Mouse (Mus musculus) CD4-positive, CD25-positive, alpha-beta regulatory T cell, adult 2 months (primary cell): ENCODE measurements around the gene E2f8.

Experiments
- DNase-seq: peaks from one replicate; pipeline ENCODE4 v3.0.0-alpha.2; 2012; ENCODE audit warnings: low read depth, low spot score

The E2f8 gene

DNA sequence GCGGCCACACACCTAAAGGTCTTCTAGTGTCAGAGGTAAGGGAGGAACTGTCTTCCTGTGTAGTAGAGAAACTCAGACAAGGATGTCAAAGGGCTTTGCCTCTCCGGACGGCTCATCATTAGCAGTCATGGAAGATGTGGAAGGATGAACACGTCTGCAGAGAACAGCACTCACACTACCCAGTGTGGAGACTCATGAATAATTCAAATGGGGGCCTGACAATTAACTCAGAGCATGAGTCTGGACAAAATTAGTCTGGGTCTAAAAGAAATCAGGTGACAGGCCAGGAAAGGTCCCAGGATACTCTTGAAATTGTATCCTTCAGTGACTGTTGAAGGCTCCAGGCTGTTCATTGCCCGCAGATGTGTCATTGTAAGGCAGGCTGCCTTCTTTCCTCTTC lies 9.6 kb upstream of the E2f8 start:
- DNase-seq = no peak

DNA sequence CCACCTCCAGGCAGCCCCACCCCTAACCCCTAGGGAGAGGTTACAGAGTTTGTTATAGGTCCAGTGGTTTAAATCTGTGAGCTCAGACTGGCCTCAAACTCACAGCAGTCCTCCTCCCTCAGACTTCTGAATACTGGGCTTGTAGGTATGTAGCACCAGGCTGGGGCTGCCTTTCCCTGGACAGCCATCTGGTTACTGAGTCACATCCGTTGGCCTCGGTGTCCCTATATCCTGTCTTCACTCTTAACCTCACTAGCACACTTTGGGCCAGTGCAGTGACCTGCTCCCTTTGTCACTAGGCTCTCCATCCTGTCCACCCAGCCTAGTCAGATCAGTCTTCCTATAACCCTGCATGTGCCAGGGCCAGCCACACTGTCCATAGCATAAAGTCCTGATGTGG lies 7.4 kb upstream of the E2f8 start:
- DNase-seq = no peak

DNA sequence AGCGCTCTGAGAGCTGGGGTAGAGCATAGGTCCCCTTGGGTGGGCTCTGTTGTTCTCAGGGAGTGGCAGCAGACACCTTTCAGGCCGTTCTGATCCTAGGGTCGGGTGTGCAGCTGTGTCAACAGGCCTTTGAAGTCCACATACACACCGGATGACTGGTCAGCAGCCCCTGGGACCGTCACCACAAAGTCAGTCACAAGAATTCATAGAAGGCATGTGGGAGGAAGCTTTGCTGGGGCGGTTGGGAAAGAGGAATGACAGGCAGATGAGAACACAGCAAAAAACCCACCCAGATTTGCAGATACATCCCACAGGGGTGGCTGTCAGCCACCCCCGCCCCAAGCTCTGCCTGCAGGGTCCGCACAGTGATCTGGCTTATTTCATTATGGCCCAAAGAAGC lies 6.6 kb upstream of the E2f8 start:
- DNase-seq = no peak

DNA sequence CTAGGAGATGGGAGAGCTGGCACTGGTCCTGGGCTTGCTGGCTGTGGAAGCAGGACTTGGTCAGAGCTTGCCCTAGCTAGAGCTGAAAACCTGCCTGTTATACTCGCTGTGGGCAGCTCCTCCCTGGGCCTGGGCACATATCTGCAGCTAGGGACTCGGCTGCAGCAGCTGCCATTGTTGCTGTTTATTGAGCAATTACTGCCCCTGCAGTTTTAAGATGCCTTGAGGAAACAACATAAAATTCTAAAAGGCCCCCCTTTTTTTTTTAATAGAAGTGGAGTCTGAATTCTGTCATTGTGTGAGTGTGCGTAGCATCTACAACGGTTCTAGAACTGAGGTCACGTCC lies 2.8 kb upstream of the E2f8 start:
- DNase-seq = no peak

DNA sequence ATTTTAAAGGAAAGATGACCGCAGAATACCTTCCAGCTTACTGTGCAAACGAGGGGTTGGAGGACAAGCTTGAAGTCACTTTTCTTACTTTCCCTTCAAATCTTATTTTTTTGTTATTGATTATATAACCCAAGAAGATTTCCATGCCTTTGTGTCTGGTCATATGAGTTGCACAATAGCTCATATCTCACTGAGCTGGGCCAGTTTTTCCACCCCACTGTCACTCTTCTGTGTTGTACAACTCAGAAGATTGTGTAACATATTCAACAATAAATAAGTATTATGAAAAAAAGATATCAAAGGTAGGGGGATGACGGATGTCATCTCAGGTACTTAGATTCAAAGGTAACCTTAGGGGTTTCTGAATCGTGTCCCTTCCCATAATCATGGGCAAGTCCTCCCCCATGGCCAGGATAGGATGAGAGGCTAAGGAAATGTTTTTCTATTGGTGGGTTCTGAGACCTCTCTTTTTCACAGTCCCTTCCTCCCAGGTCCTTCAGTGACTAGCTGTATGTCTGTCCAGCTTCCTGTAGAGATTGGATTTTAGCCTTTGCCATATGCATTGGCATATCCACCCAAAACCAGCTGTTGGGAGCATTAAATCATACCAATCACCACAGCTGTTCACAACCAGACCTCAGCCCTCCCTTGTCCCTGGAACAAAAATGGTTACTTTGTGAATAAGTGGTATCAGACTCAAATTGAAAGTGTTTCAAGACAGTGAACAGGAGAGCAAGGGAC lies 2.3 kb upstream of the E2f8 start:
- no peak for DNase-seq

DNA sequence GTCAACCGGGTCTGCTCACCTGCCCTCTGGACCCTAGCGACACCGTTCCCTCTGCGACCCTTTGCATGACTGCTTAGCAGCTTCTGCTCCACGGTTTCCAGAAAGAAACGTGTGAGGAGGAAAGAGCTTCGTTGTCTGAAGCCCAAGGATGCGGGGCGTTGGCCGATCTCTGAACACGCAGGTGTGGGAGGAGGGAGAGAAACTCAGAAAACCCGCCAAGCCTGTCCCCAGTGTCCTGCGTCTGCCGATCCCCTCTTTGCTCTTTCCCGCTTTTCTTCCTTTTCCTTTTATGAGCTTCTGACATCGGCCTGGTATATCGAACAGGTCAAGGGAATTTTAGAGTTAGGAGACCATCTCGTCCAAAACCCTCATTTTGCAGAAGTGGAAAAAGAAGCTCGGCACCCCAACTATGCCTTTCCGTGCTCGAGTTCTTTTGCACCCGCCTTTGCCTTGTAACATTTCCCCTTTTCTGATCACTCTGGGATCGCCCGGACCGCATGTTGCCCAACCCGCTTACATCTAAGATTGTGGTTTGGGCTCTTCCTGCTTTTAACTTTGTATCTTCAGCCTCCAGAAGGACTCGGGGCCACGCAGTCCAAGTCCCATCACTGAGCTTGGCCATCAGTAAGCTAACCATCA lies 694 bp upstream of the E2f8 start:
- peak; percentile 27 for DNase-seq

DNA sequence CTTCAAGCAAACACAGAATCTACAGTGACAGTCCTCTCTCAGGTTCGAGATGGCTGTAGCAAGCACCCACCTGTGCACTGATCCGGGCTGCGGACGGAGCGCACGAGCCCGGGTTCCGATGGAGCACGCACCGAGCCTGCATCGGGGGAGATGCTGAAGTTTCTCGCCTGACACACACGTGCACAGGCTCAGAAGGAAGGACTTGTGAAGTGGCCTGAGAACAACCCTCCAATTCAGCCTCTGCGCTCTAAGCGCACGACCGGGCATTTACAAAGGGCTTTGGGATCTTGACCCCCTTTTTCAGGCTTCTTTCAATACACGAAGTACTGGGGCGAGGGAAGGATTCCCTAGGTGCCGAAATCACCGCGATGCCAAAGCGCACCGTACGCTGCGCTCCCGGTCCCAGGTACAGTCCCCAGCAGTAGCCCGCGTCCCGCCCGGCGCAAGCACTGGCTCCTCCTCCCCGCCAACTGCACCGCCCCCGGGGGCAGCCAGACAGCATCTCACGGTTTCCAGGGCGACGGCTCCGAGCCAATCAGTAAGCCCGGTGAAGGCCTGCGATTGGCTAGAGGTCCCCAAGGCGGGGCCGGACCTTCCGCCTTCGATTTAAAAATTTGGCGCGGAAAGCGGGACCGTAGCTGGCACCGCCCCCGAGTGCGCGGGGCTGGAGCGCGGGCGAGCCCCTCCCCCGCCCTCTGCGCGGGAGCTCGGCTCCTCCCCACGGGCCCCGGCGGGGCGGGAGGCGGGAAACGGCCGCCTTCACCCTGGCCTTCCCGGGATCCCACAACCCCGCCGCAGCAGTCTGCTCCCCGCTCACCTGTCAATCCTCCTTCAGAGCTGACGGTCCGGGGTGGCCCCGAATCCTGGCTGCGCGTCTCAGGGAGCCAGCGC lies 560 bp downstream of the E2f8 start:
- DNase-seq = peak; percentile 97

DNA sequence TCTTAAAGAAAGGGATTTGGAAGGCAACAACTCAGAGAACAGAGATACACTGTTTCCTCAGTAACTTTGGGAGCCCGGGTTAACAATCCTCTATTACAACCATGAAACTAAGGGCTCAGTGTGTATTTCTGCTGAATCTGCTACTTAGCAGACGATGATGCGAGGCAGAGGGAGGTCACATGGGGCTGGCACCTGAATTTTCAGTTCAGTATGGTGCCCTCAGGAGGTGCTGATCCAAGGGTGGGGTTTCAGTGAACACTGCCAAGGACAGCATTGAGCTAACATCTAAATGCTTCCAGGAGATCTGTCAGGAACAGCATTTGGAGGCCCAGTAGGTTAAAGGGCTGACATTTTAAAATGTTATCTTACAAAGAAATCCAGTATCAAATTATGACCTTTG lies 1.8 kb downstream of the E2f8 start:
- no peak for DNase-seq

DNA sequence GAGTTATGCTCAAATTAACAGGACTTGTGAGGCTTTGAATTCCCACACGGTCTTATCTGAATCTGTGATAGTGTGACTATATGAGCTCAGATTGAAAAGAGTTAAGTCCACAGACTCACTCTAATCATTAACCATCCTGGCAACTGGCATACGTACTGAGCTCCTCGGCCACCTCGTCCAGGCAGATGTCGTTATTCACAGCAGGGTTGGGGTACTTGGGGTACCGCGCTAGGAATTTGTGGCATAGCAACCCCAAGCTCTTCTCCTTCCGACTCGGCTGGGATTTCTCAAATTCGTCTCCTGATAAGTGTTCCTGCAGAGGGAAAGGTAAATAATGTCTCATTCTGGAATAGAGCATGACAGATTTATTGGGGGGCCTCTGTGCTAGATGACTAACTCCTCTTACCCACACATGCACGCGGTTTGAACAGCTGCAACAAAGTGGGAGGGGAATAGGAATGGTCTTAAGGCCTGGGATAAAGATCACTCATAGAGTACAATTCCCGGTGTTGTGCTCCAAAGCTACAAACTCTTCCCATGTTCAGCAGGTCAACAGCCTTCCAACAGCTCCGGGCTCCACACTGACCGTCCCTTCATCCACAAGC lies 3.5 kb downstream of the E2f8 start:
- DNase-seq = no peak

DNA sequence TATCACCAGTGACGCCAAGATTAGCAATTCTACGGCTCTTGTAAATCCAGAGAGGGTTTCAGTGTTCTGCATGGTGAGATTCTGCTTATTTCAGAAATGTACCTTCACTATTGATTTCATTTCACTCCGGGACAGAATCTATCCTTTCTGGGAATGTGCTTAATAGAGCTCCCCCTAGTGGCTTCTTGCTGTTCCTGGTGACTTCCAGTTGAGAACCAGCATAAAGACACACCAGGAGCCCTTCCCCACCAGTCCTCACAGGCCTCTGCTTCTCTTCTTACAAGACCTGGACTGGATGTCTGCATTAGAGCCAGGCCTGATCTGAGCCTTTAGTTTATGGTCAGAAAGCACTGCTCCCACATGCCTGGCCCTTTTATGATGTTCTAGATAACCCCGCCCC lies 4.9 kb downstream of the E2f8 start:
- peak; percentile 75 for DNase-seq

DNA sequence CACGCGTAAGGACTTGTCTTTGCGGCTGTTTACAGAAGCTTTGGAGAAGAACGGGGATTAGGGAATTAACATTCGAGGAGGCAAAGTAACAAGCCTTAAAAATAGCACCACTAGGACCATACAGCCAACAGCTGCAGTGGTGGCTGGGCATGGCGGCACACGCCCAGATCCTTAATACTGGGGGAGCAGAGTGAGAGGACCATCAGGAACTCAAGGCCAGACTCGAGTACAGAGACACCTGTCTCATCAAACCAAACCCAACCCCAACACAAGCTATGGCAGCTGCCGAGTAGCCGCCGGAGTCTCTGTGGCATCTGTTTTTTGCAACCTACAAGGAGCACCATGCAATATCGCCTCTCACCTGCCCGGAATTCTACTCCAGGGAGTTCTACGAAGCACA lies 6.3 kb downstream of the E2f8 start:
- DNase-seq = no peak

DNA sequence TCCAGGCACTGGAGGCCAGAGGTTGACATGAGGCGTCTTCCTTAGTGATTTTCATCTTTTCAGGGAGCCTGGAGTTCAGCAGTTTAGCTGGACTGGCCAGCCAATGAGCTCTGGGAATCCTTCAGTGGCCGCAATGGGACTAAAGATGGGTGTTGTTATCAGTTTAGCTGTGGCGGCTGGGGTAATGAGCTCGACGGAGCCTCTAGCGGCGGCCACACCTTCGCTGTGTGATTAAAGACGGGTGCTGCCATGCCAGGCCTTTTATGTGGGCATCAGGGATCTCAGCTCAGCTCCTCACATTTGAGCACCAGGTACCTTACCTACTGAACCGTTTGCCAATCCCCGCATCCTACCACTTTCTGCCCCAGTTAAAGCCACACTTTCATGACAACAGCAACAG lies 10.1 kb downstream of the E2f8 start:
- DNase-seq = no peak

DNA sequence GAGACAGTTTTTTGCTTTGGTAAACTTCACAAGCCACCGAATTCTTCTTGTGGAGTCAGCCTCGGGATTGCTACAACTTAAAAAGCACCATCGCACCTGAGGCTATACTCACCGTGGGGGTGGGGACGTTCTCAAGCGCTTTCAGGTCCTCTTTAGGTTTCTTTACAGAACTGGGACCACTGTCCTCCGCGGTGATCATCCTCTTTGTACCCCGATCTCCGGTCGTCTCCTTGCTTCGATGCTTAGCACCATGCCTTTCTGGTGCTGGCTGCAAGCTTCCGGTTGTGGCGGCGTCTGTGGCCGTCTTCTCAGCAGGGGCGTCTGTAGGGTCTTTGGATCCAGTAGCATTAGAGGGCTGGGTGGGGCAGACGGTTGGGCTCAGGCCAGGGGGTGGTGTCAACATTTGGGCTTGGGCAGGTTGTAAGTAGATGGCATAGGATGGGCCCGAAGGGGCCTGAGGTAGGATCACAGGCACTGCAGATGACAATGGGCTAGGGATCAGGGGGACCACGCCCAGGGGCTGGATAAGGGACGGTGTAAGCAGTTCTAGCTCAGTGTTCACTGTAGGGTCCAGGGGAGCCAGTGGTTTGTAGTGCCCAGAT lies 10.7 kb downstream of the E2f8 start:
- DNase-seq = no peak

DNA sequence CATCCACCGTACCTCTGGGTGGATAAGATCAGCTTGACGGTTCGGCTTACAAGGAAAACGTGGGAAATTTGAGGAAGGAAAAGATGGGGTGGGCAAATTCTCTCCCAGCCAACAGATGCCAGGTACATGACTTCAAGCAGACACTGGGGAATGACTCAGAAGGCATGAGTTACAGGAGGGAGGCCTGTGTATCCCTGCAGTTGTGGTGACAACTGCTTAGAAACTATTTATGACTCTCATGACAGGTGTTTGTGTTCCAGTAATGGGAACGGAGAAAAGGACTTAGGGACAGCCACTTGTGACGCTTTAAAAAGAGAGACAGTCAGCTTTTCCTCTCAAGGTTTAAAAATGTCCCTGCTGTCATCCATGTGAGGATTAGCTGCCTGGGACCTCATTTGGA lies 11.3 kb downstream of the E2f8 start:
- DNase-seq = no peak

DNA sequence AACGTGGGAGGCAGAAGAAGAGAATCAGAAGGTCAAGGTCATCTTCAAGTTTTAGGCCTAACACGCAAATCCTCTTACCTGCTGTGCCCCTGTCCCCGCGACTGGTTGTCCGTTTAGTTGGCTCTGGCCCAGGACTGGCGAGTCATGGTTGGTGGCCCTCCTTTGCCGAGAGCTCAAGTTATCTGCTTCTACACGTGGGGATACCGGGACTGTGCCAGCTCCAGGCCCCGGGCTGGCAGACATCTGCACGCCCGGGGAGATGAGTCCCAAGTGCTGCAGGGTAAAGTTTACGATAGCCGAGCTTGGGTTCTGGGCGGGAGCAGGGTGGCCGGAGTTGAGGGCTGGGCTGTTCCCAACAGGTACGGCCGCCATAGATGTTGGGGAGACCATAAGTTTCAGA lies 13.8 kb downstream of the E2f8 start:
- DNase-seq = no peak

DNA sequence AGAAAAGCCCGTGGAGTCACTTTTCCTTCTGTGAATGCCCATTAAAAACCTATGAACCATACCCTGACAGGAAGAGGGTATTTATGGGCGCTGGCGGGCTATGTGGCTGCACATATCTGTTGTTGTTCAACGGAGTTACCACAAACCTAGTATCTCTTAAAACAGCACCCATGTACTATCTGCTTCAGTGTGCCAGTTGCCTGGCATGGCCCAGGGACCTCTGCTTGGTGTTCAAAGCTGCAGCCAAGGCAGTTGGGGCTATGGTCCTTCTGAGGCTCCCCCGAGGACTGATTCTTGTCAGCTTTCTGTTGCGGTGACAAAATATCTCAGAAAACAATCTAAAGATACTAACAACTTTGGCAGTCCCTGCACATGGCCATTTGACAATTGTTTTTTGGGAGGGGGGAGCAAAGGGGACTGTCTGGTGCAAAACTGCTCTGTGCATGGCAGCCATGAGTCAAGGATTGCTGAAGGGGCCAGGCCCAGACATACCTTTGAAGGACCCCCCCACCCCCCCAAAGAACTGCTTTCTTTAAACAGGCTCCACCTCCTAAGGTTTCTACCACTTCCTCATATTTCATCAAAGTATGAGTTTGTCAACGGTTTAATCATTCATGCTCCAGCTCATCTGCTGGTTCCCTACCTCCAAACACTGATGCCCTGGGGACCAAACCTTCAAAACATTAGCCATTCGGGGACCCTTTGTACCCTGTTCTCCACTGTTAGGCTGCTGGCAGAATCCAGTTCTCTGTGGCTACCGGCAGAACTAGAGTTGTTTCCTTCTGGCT lies 16.5 kb downstream of the E2f8 start:
- no peak for DNase-seq

DNA sequence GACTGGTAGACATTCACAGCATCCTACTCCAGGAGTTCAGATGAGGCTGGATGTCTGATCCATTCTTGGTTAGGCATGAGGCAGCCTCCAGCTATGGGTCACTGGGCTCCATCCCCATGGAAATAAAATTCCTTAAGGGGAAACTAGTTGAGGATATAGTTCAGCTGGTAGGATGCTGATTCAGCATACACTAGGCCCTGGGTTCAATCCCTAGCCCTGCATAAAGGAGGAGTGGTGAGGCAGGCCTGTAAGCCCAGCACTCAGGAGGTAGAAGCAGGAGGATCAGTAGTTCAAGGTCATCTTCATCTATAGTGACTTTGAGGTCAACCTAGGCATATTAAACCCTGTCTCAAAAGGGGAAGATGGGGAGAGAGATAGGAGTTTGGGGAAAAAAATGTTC lies 17.2 kb downstream of the E2f8 start:
- no peak for DNase-seq

DNA sequence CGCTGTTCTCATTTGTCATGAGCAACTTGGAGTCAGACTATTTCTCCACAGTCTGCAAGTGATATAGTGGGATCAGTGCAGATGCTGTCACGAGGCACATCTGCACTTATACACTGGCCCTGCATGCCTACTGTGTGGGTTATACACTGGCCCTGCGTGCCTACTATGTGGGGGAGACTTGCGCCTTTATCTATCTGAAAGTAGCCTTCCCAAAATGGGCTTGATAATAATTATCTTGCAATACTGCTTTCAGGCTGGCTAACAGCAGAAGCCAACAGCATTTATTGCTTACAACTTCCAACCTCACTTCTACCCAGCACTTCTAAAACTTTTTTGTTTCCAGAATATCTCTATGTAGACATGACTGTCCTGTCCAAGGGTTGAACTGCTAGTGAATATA lies 19.6 kb downstream of the E2f8 start:
- DNase-seq = no peak

DNA sequence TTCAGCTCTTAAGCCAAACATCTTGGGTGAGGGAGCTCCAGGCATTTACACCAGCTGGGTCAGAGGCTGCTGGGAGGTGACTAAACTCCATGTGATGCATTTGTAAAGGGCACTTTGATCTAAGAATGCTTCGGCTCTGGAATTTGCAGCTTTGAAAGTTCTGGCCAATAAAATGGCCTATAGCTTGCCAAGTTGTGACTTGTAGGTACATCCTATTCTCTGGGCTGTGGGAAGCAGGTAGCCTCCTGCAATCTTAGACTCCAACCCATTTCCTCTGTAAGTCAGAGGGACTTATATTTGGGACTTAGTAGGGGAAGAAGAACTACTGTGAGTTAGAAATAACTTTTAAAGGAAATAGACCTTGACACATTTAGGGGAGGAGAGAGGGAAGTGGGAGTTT lies 20.4 kb downstream of the E2f8 start:
- DNase-seq = no peak

DNA sequence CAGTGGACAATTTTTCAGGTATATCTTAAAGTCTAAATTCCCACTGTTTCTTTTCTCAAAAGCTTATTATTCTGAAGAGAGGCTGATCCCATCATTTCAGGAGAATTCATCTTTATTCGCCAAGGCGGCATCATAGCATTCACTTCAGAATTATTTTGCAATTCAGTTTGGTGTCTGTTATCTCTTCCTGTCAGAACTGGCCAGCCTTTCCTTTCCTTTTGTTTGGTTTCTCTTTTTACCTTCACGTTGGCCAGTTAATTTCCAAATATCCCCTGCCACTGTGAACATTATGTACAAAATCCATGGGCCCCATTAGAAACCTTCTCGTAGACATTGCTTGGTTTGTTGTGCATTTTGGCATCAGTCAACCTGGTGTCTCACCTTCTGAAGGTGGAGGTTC lies 22.0 kb downstream of the E2f8 start:
- DNase-seq = no peak

DNA sequence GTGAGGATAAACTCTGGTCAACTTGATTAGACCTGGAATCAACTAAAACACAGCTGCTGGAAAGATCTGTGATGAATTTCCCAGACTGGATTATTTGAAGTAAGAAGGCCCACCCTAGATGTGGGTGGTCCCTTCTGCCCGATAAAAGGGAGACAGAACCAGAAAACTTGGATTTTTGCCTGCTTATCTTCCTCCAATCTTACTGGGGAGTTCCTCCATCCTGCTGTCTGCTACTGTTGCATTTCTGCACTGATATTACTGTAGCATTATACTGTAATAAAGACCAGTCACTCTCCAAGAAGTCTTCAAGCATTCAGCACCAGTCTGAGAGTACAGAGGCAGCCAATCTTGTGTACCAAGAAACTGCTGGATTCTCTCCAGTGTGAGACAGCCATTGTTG lies 23.1 kb downstream of the E2f8 start:
- DNase-seq = no peak
